Mouse (Mus musculus) thymus, postnatal 25 days (tissue): ENCODE results near the gene Otc.

Source experiments
- DNase-seq: peaks from one replicate; pipeline ENCODE4 v3.0.0; 2022

The Otc gene

DNA sequence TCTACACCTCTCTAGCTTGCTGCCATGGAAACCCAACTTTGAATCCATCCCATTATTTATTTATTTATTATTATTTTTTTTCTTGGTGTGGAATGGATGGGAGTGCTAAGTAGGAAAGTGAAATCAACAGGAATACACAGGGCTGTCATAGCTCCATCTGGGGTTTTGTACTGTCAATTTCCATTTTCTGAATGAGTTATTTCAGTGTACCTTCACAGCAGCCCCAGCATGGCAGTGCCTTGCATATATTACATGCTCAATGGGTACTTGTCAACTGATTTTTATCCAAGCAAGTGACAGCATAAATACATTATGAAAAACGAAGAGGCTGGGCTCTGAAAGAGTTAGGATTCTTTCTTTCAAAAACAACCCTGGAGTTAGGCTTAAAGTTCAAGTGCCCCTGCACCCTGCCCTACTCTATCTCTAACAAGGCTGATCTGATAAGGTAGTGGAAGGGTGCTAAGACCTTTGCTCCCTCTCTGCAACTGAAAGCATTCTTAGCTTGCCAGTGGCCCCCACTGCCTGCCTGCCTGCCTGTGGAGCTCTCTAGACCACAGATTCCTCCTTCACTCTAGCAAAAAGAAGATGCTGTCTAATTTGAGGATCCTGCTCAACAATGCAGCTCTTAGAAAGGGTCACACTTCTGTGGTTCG lies at the start of gene Otc:
Gene Otc (plus strand): TSS at position 454 of the 653 bp plus-strand sequence.
- no peak for DNase-seq

DNA sequence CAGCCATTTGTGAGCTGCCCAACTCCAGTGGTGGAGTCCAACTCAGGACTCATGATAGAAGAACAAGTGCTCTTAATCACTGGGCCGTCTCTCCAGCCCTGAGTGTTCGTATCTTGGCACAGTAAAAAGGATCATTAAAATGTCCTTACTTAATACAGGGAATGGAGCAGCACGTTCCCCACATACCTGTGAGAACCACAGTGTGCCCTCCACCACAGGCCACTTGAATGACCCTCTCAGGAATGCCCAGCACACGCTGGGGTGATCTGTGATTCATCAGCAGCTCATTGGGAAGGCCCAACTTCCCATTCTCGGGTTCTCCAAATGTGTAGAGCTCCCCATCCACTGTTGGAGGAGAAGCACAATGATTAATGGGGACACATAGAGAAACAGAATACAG lies 46.2 kb upstream of the Otc start:
- no peak for DNase-seq

DNA sequence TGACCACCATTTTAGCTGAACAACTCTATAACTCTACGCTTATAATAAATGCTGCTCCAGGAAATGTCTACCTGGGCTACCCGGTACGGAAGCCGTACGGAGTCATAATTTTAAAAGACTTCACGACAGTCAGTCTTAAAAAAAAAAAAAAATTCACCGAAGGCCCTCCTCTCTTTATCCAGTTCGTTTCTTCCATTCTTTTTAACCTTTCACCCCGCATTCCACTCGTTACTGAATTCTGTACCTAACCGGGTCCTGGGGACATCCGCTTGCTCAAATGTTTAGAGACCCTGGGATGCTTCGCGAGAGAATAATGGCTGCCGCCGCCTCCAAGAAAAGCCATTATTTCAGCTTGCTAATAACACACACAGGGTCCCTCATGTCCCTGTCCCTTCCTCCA lies 36.1 kb upstream of the Otc start:
- peak; percentile 57 for DNase-seq

- peak; percentile 91 for DNase-seq
Observed at GRCm38 (mm10) chrX:10216410-10216949, 35.6 kb upstream of the Otc start, which contains the start of gene Rpgr. Gene Rpgr, minus strand, starts transcription at chrX:10216920.

GRCm38 (mm10) chrX:10219281-10219680 lies 32.8 kb upstream of the Otc start:
- DNase-seq = no peak

DNA sequence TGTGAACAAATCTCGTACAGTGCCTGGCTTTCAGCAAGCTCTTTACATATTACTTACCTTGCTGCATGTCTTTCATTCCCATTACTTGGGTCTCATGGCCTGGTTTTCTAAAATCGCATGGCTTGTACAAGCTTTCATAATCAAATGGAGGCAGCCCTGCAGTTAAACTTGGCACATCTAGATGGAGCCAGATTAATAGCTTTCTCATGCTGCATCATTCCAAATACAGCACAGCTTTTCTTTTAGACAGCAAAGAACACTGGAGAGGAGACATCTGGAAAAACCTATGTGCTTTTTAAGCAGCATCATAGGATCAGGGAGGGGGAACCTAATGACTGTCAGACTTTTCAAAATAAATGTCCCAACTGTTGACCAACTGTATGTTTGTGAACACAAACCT lies 19.1 kb upstream of the Otc start:
- DNase-seq = no peak

DNA sequence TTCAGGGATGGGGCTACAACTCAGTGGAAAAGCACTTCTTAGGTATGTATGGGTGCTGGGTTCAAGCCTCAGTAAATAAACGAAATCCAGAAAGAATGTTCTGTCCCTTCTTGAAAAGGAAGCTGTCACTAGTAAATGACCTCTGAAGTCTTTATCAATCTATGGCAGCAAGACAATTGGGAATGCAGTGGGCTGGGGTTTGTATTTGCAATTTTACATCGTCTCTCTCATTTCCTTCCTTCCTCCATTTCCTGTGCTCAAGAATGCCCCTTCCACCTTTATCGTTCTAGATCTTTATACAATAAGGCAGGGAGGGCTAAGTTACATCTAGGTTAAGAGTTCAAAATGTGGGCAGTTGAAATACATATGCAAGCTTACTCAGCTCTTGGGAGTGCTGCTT lies 17.5 kb upstream of the Otc start:
- no peak for DNase-seq

- no peak for DNase-seq
Observed at GRCm38 (mm10) chrX:10239515-10239914, 12.6 kb upstream of the Otc start.

GRCm38 (mm10) chrX:10243916-10244315 lies 8.2 kb upstream of the Otc start:
- DNase-seq = no peak

- no peak for DNase-seq
Observed at GRCm38 (mm10) chrX:10251357-10251756, 748 bp upstream of the Otc start.

- no peak for DNase-seq
Observed at GRCm38 (mm10) chrX:10257774-10258173, 5.7 kb downstream of the Otc start.

- no peak for DNase-seq
Observed at GRCm38 (mm10) chrX:10258260-10258659, 6.2 kb downstream of the Otc start.

- no peak for DNase-seq
Observed at GRCm38 (mm10) chrX:10268308-10268707, 16.2 kb downstream of the Otc start.

GRCm38 (mm10) chrX:10268761-10269437 lies 16.8 kb downstream of the Otc start:
- DNase-seq = no peak

DNA sequence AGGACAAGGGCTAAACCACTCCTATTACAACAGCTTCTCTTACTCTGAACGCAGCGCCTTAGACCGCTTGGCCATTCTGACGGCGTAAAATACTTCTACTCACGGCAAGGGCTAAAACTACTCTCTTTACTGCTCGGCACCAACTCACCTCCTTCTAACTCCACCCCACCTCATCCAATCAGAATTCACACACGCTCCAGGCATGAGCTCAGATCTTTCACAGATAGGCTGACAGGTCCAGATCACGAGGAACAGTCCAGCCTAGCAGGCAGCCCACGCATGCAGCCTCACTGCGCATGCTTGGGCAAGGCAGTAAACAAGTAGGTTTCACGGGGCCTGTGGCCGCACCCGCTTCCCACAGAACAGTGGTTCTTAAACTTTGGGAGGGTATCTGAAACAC lies 45.2 kb downstream of the Otc start:
- DNase-seq = no peak

DNA sequence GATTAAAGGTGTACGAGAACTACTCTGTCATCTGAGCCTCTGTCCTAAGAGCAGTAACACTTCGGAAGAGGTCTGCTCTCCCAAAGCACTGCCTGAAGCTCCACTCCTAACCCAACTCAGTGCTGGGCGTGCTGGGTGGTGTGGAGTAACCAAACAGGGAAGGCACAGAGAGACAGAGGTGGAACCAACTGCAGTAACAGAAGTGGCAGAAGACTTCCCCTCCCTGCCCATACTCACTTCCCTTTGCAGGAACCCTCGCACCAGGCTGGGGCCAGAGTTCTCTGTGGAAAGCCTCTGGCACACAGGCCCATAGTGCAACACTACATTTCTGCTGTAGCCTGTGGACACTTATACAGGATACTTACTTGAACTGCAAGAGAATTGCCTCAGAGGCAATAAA lies 66.1 kb downstream of the Otc start:
- no peak for DNase-seq

- DNase-seq = no peak
Observed at GRCm38 (mm10) chrX:10330246-10330645, 78.1 kb downstream of the Otc start.

GRCm38 (mm10) chrX:10331749-10332148 lies 79.6 kb downstream of the Otc start:
- DNase-seq = no peak

- DNase-seq = no peak
Observed at GRCm38 (mm10) chrX:10336816-10337215, 84.7 kb downstream of the Otc start.

- no peak for DNase-seq
Observed at GRCm38 (mm10) chrX:10355867-10356266, 103.8 kb downstream of the Otc start.
